Mouse (Mus musculus) small intestine, adult 2 months (tissue): ENCODE measurements around the gene Pelo. TPM values are rescaled to one million over a fixed set of nuclear protein-coding genes. Genes with fewer than 3 reads are reported as not detected.

Experiments used
- H3K27ac ChIP-seq: fragments of 200-500 bp; 2 replicates; pipeline ENCODE4 v1.5.1; 2012; ENCODE audit warnings: low read depth, low read length, control low read depth, inconsistent platforms; ENCODE audit not compliant: insufficient read depth
- H3K27me3 ChIP-seq: fragments of 200-500 bp; 2 replicates; pipeline ENCODE4 v1.6.1; 2012; ENCODE audit warnings: mild to moderate bottlenecking, moderate library complexity, low read length, inconsistent platforms; ENCODE audit not compliant: control insufficient read depth, insufficient read depth
- H3K36me3 ChIP-seq: fragments of 200-500 bp; 2 replicates; pipeline ENCODE4 v1.6.1; 2012; ENCODE audit warnings: mild to moderate bottlenecking, low read length, control low read depth, inconsistent platforms; ENCODE audit not compliant: control insufficient read depth, insufficient read depth
- H3K4me1 ChIP-seq: fragments of 200-500 bp; 2 replicates; pipeline ENCODE4 v1.6.1; 2012; ENCODE audit warnings: low read length, inconsistent platforms, mixed read lengths; ENCODE audit not compliant: control insufficient read depth, insufficient read depth, insufficient read length
- H3K4me3 ChIP-seq: fragments of 200-500 bp; 2 replicates; pipeline ENCODE4 v1.5.1; 2012; ENCODE audit warnings: low read depth, mild to moderate bottlenecking, control low read depth, inconsistent platforms, low read length, moderate library complexity
- CTCF ChIP-seq: fragments of 200-500 bp; IDR thresholded peaks from 2 replicates; pipeline ENCODE4 v1.5.1; 2012; ENCODE audit warnings: low read depth, mild to moderate bottlenecking, control low read depth, inconsistent platforms, low read length, moderate library complexity, mixed read lengths; ENCODE audit not compliant: insufficient replicate concordance, insufficient read length; ENCODE audit errors: extremely low read depth
- POLR2A ChIP-seq: fragments of 200-500 bp; IDR thresholded peaks from 2 replicates; pipeline ENCODE4 v1.6.1; 2012; ENCODE audit warnings: low read depth, mild to moderate bottlenecking, control low read depth, inconsistent platforms, low read length, moderate library complexity
- WGBS: fragments of 180-500 bp; shearing (Covaris S2); methylation state at CpG from one replicate; pipeline ENCODE4 v1.1.7; 2018; 5-methylcytosine and 5-hydroxymethylcytosine counted together
- polyA plus RNA-seq: library from polyadenylated mRNA; depleted of rRNA; stranded (reverse); fragments of >200 nt; gene quantifications from 2 replicates; pipeline ENCODE4 v1.2.3, GENCODE M21; 2012

Pelo gene
- polyA plus RNA-seq, 1 experiment: 17.8 TPM

- Histone ChIP-seq H3K36me3 (no peaks in the 10 kb centered on the region), H3K4me1 (no peaks in the 10 kb centered on the region), H3K27me3 (no peaks in the 10 kb centered on the region), H3K4me3 (no peak overlapping the region), H3K27ac (no peak overlapping the region)
- WGBS: 94% methylated on average over 2 of the region's 2 CpGs
- TF ChIP-seq CTCF (no peak), POLR2A (no peak)
These were observed 36.5 kb upstream of the Pelo start for GRCm38 (mm10) chr13:115126534-115126933.

GRCm38 (mm10) chr13:115125130-115125529 lies 35.1 kb upstream of the Pelo start:
- Histone ChIP-seq H3K4me1 (no peaks in the 10 kb centered on the region), H3K27me3 (no peaks in the 10 kb centered on the region), H3K36me3 (no peaks in the 10 kb centered on the region), H3K4me3 (no peak overlapping the region), H3K27ac (no peak overlapping the region)
- WGBS: 85% methylated on average over 4 of the region's 4 CpGs
- TF ChIP-seq CTCF (no peak), POLR2A (no peak)

- WGBS: 79% methylated on average over 1 of the region's 1 CpGs
- Histone ChIP-seq H3K27ac (no peak overlapping the region), H3K4me3 (no peak overlapping the region), H3K4me1 (no peaks in the 10 kb centered on the region), H3K36me3 (no peaks in the 10 kb centered on the region), H3K27me3 (no peaks in the 10 kb centered on the region)
- TF ChIP-seq POLR2A: no peak
- TF ChIP-seq CTCF: no peak
These were observed 34.5 kb upstream of the Pelo start for GRCm38 (mm10) chr13:115124521-115124920.

- WGBS: 73% methylated on average over 5 of the region's 5 CpGs
- TF ChIP-seq POLR2A: no peak
- TF ChIP-seq CTCF: no peak
These were observed 28.8 kb upstream of the Pelo start for GRCm38 (mm10) chr13:115118756-115119155.

GRCm38 (mm10) chr13:115118195-115118594 lies 28.2 kb upstream of the Pelo start:
- Histone ChIP-seq H3K4me1 (no peaks in the 10 kb centered on the region), H3K27ac (no peak overlapping the region), H3K27me3 (no peaks in the 10 kb centered on the region), H3K36me3 (no peaks in the 10 kb centered on the region), H3K4me3 (no peak overlapping the region)
- 81% methylated on average over 3 of the region's 3 CpGs for WGBS
- TF ChIP-seq POLR2A (no peak), CTCF (no peak)

More at GRCm38 (mm10) chr13:115118756-115119155, 28.8 kb upstream of the Pelo start:
- H3K27ac ChIP-seq: no peak overlapping the region
- H3K4me1 ChIP-seq: no peaks in the 10 kb centered on the region
- H3K36me3 ChIP-seq: no peaks in the 10 kb centered on the region
- no peak overlapping the region for H3K4me3 ChIP-seq
- H3K27me3 ChIP-seq: no peaks in the 10 kb centered on the region

GRCm38 (mm10) chr13:115116930-115117621 lies 27.1 kb upstream of the Pelo start:
- Histone ChIP-seq H3K27ac (no peak overlapping the region), H3K4me1 (no peaks in the 10 kb centered on the region), H3K36me3 (no peaks in the 10 kb centered on the region), H3K27me3 (no peaks in the 10 kb centered on the region), H3K4me3 (no peak overlapping the region)
- 75% methylated on average over 3 of the region's 3 CpGs for WGBS
- TF ChIP-seq POLR2A (no peak), CTCF (no peak)

- H3K4me3 ChIP-seq: no peak overlapping the region
- 70% methylated on average over 4 of the region's 4 CpGs for WGBS
- no peak for TF ChIP-seq CTCF
- TF ChIP-seq POLR2A: no peak
- no peaks in the 10 kb centered on the region for H3K4me1 ChIP-seq
- H3K27me3 ChIP-seq: no peaks in the 10 kb centered on the region
- H3K36me3 ChIP-seq: no peaks in the 10 kb centered on the region
- H3K27ac ChIP-seq: no peak overlapping the region
These were observed 19.6 kb upstream of the Pelo start for GRCm38 (mm10) chr13:115109628-115110027.

- no peaks in the 10 kb centered on the region for H3K27me3 ChIP-seq
- TF ChIP-seq POLR2A: no peak
- no peak for TF ChIP-seq CTCF
These were observed 17.4 kb upstream of the Pelo start for GRCm38 (mm10) chr13:115107436-115107835.

More at GRCm38 (mm10) chr13:115107436-115107835, 17.4 kb upstream of the Pelo start:
- 89% methylated on average over 8 of the region's 8 CpGs for WGBS
- Histone ChIP-seq H3K27ac (no peak overlapping the region), H3K36me3 (no peaks in the 10 kb centered on the region), H3K4me1 (no peaks in the 10 kb centered on the region), H3K4me3 (no peak overlapping the region)
